Mouse (Mus musculus): ENCODE measurements around the gene Specc1l.

DNA sequence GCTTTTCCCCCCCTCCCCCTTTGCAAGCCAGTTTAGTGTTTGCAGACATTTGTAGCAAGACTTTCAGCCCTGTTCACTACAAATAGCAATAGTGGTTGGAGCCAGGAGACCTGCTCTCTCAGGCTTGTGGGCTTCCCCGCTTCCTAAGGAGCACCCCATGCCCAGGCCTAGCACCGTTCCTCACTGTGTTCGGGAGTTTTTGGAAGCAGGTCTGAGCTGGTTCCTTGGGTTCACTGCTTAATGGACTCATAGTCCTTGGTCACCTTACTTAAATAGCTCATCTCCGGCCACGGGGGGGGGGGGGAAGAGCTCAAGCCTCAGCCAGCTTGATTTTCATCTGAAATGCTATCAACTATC lies 92.2 kb downstream of the Specc1l start:
- TF ChIP-seq CTCF (IDR thresholded peaks at IDR 0.05; ENCODE audit: borderline replicate concordance, control insufficient read depth, extremely low read depth, insufficient read depth, low read length, poor library complexity) = no peak
- TF ChIP-seq POLR2A (IDR thresholded peaks at IDR 0.05; ENCODE audit: control insufficient read depth, extremely low read depth, insufficient read depth, low read length, poor library complexity) = no peak
